Mouse (Mus musculus) CH12.LX (cell line): ENCODE data around the gene Swsap1.

Experiments used
- CTCF ChIP-seq, 2 experiments: IDR thresholded peaks in 1 of 2; conservative IDR thresholded peaks in 1 of 2; 2 replicates each; pipeline ENCODE4 v1.5.1; 2011 to 2012; ENCODE audit warnings: low read depth in 2 of 2, low read length in 2 of 2, improper control_type of control experiment in 1 of 2, inconsistent platforms in 1 of 2, mild to moderate bottlenecking in 1 of 2, moderate library complexity in 1 of 2
- KAT2A ChIP-seq: IDR thresholded peaks from 2 replicates; pipeline ENCODE4 v1.6.1; 2012; ENCODE audit warnings: low read length, improper control_type of control experiment, inconsistent platforms; ENCODE audit not compliant: insufficient replicate concordance
- MAFK ChIP-seq: IDR thresholded peaks from 2 replicates; pipeline ENCODE4 v1.6.1; 2011; ENCODE audit warnings: low read length, improper control_type of control experiment; ENCODE audit not compliant: insufficient replicate concordance
- MAX ChIP-seq: IDR thresholded peaks from 2 replicates; pipeline ENCODE4 v1.6.1; 2011; ENCODE audit warnings: low read length, improper control_type of control experiment
- MEF2A ChIP-seq: IDR thresholded peaks from 2 replicates; pipeline ENCODE4 v1.6.1; 2014; ENCODE audit warnings: low read depth, mild to moderate bottlenecking, inconsistent platforms, low read length, improper control_type of control experiment, borderline replicate concordance
- NELFE ChIP-seq: IDR thresholded peaks from 2 replicates; pipeline ENCODE4 v1.6.1; 2011; ENCODE audit warnings: low read depth, low read length, improper control_type of control experiment
- POLR2A ChIP-seq: IDR thresholded peaks from 2 replicates; pipeline ENCODE4 v1.6.1; 2011; ENCODE audit warnings: low read depth, mild to moderate bottlenecking, improper control_type of control experiment, low read length
- RAD21 ChIP-seq: IDR thresholded peaks from 2 replicates; pipeline ENCODE4 v1.6.1; 2011; ENCODE audit warnings: low read depth, mild to moderate bottlenecking, low read length, improper control_type of control experiment, moderate library complexity
- RCOR1 ChIP-seq: conservative IDR thresholded peaks from 2 replicates; pipeline ENCODE4 v1.6.1; 2012; ENCODE audit warnings: low read depth, mild to moderate bottlenecking, inconsistent platforms, low read length, improper control_type of control experiment
- USF2 ChIP-seq: conservative IDR thresholded peaks from 2 replicates; pipeline ENCODE4 v1.6.1; 2011; ENCODE audit warnings: low read depth, low read length, improper control_type of control experiment
- ZMIZ1 ChIP-seq: IDR thresholded peaks from 2 replicates; pipeline ENCODE4 v1.6.1; 2012; ENCODE audit warnings: low read depth, mild to moderate bottlenecking, inconsistent platforms, low read length, improper control_type of control experiment

DNA sequence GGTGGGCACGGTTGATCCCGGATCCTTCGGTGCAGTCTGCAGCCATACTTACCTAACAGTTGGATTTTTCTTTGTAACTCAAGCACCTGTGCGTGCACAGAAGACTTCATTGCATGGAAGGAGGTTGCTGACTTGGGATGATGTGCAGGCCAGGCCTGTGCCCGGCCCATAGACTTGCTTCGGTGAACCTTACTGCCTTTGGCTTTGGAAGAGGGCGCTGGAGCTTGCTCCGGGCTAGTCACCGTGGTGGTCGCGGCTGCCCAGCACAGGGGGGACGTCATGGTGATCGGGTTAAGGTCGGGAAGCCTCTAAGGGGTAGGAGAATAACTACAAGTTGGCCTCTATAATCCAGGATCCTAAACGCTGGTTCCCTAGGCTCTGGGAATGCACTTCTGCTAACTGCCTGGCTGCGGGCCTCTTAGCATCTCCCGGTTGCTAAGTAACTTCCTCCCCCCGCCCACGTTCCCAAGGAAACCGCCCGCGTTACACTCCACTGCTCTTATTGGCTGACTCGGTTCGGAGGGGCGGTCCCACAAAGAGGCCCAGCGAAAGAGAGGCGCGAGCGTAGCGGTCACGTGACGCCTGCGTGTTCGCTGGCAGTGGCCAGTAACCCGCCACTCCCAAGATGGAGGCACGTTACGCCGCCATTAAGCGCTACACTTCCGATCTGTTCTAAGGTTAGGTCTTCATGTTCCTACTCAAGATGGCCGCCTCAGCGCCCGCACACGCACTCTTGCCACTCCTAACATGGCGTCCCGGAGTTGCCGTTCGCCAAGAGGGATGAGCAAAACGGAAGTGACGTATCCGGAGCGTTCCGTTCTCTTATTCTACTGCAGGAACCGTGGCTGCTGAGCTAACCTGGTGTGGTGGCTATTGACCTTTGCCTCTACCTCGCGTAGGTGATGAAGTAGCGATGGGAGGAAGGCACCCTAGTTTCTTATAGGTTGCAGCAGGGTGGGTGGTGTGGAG, 46.9 kb downstream of the Swsap1 start, which contains the start of the genes Ccdc151 and Prkcsh:
- no peak for TF ChIP-seq RAD21
- no peak for TF ChIP-seq MAFK
- TF ChIP-seq KAT2A = peak; percentile 93; the same call in 1 of the 2 replicates
- no peak for TF ChIP-seq CTCF (conservative IDR thresholded peaks at IDR 0.05 in 1 of 2, IDR thresholded peaks at IDR 0.05 in 1 of 2; ENCODE audit: low read depth in 2 of 2, low read length in 2 of 2)
- TF ChIP-seq POLR2A = peak; percentile 89
- TF ChIP-seq RCOR1 = peak; percentile 100
- TF ChIP-seq MEF2A = peak; percentile 54; the same call in 1 of the 2 replicates
- TF ChIP-seq USF2 = peak; percentile 99
- peak; percentile 98 for TF ChIP-seq MAX
- peak; percentile 88 for TF ChIP-seq NELFE
- peak; percentile 59; the same call in 1 of the 2 replicates for TF ChIP-seq ZMIZ1
